Mouse (Mus musculus) neural tube, embryonic 13.5 days (tissue): ENCODE measurements around the gene Kcnd2. TPM values are rescaled to one million over a fixed set of nuclear protein-coding genes. Genes with fewer than 3 reads are reported as not detected.

Experiments used
- ATAC-seq: fragments of 200-750 bp; cut with Nextera tagmentation; 2 replicates; pipeline ENCODE4 v1.8.0; 2017; ENCODE audit warnings: low read depth, mild to moderate bottlenecking, moderate TSS enrichment, moderate library complexity
- H3K27ac ChIP-seq: fragments of 300-500 bp; sonication (generic); replicated peaks from 2 replicates; pipeline ENCODE4 v1.5.1; 2015; ENCODE audit warnings: moderate library complexity, mild to moderate bottlenecking, inconsistent platforms
- H3K27me3 ChIP-seq: fragments of 300-500 bp; sonication (generic); 2 replicates; pipeline ENCODE4 v1.6.1; 2015; ENCODE audit warnings: mild to moderate bottlenecking, inconsistent platforms
- H3K36me3 ChIP-seq: fragments of 300-500 bp; sonication (generic); 2 replicates; pipeline ENCODE4 v1.6.1; 2015; ENCODE audit warnings: mild to moderate bottlenecking, inconsistent platforms
- H3K4me1 ChIP-seq: fragments of 300-500 bp; sonication (generic); replicated peaks from 2 replicates; pipeline ENCODE4 v1.6.1; 2015; ENCODE audit warnings: inconsistent platforms
- H3K4me2 ChIP-seq: fragments of 300-500 bp; sonication (generic); 2 replicates; pipeline ENCODE4 v1.6.1; 2015; ENCODE audit warnings: inconsistent platforms, mild to moderate bottlenecking, moderate library complexity
- H3K4me3 ChIP-seq: fragments of 300-500 bp; sonication (generic); 2 replicates; pipeline ENCODE4 v1.5.1; 2015; ENCODE audit warnings: mild to moderate bottlenecking, inconsistent platforms
- H3K9ac ChIP-seq: fragments of 300-500 bp; sonication (generic); 2 replicates; pipeline ENCODE4 v1.6.1; 2015; ENCODE audit warnings: moderate library complexity, mild to moderate bottlenecking, inconsistent platforms
- H3K9me3 ChIP-seq: fragments of 300-500 bp; sonication (generic); 2 replicates; pipeline ENCODE4 v1.6.1; 2016; ENCODE audit warnings: inconsistent platforms
- WGBS: fragments of 180-500 bp; shearing (Covaris S2); methylation state at CpG from one replicate; pipeline ENCODE4 v1.1.7; 2015; 5-methylcytosine and 5-hydroxymethylcytosine counted together
- polyA plus RNA-seq: library from polyadenylated mRNA; unstranded; fragments of >200 nt; fragmentation: Nextera tagmentation; extraction: Ambion mirVana; gene quantifications from 2 replicates; pipeline ENCODE4 v1.2.1, GENCODE M21; 2015

The Kcnd2 gene
- polyA plus RNA-seq, 1 experiment from 2014 or later, result 14.8 TPM

DNA sequence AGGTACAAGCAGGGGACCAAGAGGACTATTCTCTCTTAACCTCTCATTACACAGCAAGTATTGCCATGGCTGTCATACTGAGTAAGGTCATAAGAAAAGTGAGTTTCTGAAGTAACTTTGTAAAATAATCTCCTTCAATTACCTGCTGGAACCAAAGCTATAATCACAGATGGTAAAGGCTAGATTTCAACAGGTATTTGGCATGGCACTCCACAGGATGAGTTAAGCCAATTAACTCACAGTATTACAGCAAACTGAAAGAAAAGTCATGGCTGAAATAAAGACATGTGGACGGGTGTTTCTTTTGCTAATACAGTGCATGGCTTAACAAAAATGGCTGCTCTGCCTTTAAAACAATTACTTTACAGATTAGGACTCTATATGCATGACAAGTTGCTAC, 503.8 kb downstream of the Kcnd2 start:
- no peaks in the 10 kb centered on the region for H3K9me3 ChIP-seq
- 78% methylated on average over 1 of the region's 1 CpGs for WGBS
- no peak for ATAC-seq

GRCm38 (mm10) chr6:21722238-21722637, 506.9 kb downstream of the Kcnd2 start:
- ATAC-seq, result no peak

More for the DNA sequence above, 503.8 kb downstream of the Kcnd2 start:
- Histone ChIP-seq H3K36me3 (no peaks in the 10 kb centered on the region), H3K9ac (no peak overlapping the region), H3K27me3 (no peaks in the 10 kb centered on the region), H3K4me1 (no peaks in the 10 kb centered on the region), H3K4me2 (no peak overlapping the region), H3K4me3 (no peak overlapping the region), H3K27ac (no peak overlapping the region)

DNA sequence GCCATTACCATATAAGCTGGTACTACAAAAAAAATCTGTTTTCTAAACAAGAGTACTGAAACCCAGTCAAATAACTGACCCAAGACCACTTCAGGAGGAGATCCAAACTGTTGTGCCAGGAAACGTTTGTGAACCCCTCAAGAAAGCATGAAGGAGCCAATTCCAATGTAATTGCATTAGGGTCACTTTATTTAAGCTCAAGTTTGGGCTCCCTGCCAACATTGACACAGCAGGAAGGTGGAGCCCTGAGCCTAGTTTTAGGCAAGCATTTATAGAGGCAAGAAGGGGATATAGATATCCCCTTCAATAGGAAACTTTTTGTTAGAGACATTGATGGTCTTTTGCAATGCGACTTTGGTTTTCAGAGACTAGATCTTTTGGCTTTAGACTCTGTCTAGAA, 525.3 kb downstream of the Kcnd2 start:
- 63% methylated on average over 2 of the region's 2 CpGs for whole genome bisulfite sequencing
- Histone ChIP-seq H3K4me3 (no peak overlapping the region), H3K36me3 (no peaks in the 10 kb centered on the region), H3K9me3 (no peaks in the 10 kb centered on the region), H3K4me2 (no peak overlapping the region), H3K27me3 (no peaks in the 10 kb centered on the region), H3K4me1 (no peaks in the 10 kb centered on the region), H3K9ac (no peak overlapping the region), H3K27ac (no peak overlapping the region)
- no peak for ATAC-seq

More at GRCm38 (mm10) chr6:21722238-21722637, 506.9 kb downstream of the Kcnd2 start:
- H3K4me1 ChIP-seq, result no peaks in the 10 kb centered on the region
- H3K4me2 ChIP-seq, result no peak overlapping the region
- no peak overlapping the region for H3K9ac ChIP-seq
- no peaks in the 10 kb centered on the region for H3K27me3 ChIP-seq
- no peaks in the 10 kb centered on the region for H3K36me3 ChIP-seq
- 86% methylated on average over 10 of the region's 10 CpGs for WGBS
- no peak overlapping the region for H3K27ac ChIP-seq
- no peaks in the 10 kb centered on the region for H3K9me3 ChIP-seq
- no peak overlapping the region for H3K4me3 ChIP-seq

- H3K27me3 ChIP-seq, result no peaks in the 10 kb centered on the region
- 74% methylated on average over 3 of the region's 3 CpGs for WGBS
These were observed 529.4 kb downstream of the Kcnd2 start for GRCm38 (mm10) chr6:21744615-21745266.

GRCm38 (mm10) chr6:21747536-21747935, 532.2 kb downstream of the Kcnd2 start:
- no peaks in the 10 kb centered on the region for H3K4me1 ChIP-seq
- no peak overlapping the region for H3K4me2 ChIP-seq
- no peaks in the 10 kb centered on the region for H3K27me3 ChIP-seq
- WGBS, result 84% methylated on average over 1 of the region's 1 CpGs
- no peak overlapping the region for H3K27ac ChIP-seq
- H3K9me3 ChIP-seq, result no peaks in the 10 kb centered on the region
- no peak overlapping the region for H3K4me3 ChIP-seq
- no peak overlapping the region for H3K9ac ChIP-seq
- ATAC-seq, result no peak
- H3K36me3 ChIP-seq, result no peaks in the 10 kb centered on the region

More at GRCm38 (mm10) chr6:21744615-21745266, 529.4 kb downstream of the Kcnd2 start:
- Histone ChIP-seq H3K9ac (no peak overlapping the region), H3K36me3 (no peaks in the 10 kb centered on the region), H3K4me3 (no peak overlapping the region), H3K9me3 (no peaks in the 10 kb centered on the region), H3K4me1 (no peaks in the 10 kb centered on the region), H3K27ac (no peak overlapping the region), H3K4me2 (no peak overlapping the region)
- ATAC-seq, result no peak

DNA sequence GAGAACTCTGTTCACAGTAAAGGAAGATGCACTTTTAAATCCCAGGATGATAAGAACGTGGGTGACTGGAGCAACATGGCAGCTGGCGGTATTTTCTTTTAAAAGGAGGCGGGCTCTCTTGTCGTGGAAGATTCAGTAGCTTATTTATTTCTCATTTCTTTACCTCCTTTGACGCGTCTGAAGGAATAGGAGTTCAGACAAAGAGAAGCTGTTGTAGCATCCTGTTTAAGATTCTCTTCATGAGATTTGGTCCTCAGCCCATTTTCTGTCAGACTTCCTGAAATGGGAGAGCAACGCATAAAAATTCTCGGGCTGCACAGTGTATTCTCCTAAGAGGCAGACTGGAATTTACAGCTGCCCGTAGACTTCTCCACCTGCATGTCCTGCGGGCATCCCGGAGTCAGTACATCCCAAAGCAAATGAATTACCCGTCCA, 552.5 kb downstream of the Kcnd2 start:
- H3K4me3 ChIP-seq, result peak overlapping the region; percentile 15; the same call in 1 of the 2 replicates
- peak overlapping the region; percentile 61 for H3K27ac ChIP-seq
- ATAC-seq, result peak; percentile 77
- H3K9ac ChIP-seq, result 0 out of 2 replicates have a peak overlapping the region, but pooled peaks have one; percentile 43
- no peaks in the 10 kb centered on the region for H3K9me3 ChIP-seq
- 0 out of 2 replicates have a peak, but pooled peaks cover 11% of the 10 kb centered on the region for H3K4me1 ChIP-seq
- peaks cover 4% of the 10 kb centered on the region for H3K36me3 ChIP-seq
- peak overlapping the region; percentile 46 for H3K4me2 ChIP-seq
- 47% methylated on average over 12 of the region's 12 CpGs for WGBS
- H3K27me3 ChIP-seq, result no peaks in the 10 kb centered on the region

- Histone ChIP-seq H3K27me3 (no peaks in the 10 kb centered on the region), H3K36me3 (peaks cover 4% of the 10 kb centered on the region), H3K9ac (no peak overlapping the region), H3K4me3 (no peak overlapping the region), H3K9me3 (no peaks in the 10 kb centered on the region), H3K4me1 (0 out of 2 replicates have a peak, but pooled peaks cover 11% of the 10 kb centered on the region), H3K4me2 (no peak overlapping the region), H3K27ac (no peak overlapping the region; the same call in 1 of the 2 replicates)
- ATAC-seq, result peak; percentile 38; the same call in 1 of the 2 replicates
- WGBS, result 82% methylated on average over 9 of the region's 9 CpGs
These were observed 553.6 kb downstream of the Kcnd2 start for GRCm38 (mm10) chr6:21768745-21769446.

GRCm38 (mm10) chr6:21769447-21769809, 554.1 kb downstream of the Kcnd2 start:
- Histone ChIP-seq H3K4me3 (no peak overlapping the region), H3K4me2 (no peak overlapping the region), H3K4me1 (0 out of 2 replicates have a peak, but pooled peaks cover 11% of the 10 kb centered on the region), H3K9ac (no peak overlapping the region), H3K9me3 (no peaks in the 10 kb centered on the region), H3K27ac (no peak overlapping the region), H3K36me3 (peaks cover 4% of the 10 kb centered on the region), H3K27me3 (no peaks in the 10 kb centered on the region)
- 84% methylated on average over 1 of the region's 1 CpGs for whole genome bisulfite sequencing
- no peak for ATAC-seq

DNA sequence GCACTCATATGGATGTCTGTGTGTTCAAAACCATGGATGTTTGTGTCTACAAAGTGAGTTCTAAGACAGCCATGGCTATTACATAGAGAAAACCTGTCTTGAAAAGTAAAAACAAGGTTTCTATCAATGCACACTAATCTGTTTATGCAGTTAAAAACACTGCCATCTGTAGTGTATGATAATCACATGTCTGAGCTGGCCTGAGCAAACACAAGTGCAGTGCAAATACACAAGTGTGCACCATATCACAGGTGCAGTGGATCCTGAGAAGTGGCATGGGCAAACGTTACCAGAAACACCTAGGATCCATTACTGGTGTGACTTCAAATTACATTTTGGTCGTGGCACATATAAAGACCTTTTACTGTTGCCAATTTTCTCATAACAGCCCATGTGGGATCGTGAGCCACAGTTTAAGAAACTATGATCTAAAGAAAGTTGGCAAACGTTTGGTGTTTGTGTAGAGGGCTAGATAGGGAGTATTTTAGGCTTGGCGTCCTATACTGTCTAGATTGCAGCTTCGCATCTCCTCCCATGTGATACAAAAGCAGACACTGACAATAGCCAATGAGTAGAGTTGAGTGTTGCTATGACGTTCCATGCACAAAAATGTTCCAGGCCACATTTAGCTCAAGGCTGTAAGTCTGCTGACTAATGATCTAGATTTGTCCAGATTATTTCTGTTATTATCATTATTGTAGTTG, 559.1 kb downstream of the Kcnd2 start:
- WGBS, result 89% methylated on average over 7 of the region's 7 CpGs
- H3K4me1 ChIP-seq, result no peaks in the 10 kb centered on the region

More for the DNA sequence above, 559.1 kb downstream of the Kcnd2 start:
- no peaks in the 10 kb centered on the region for H3K9me3 ChIP-seq
- no peak for ATAC-seq
- H3K4me2 ChIP-seq, result no peak overlapping the region
- H3K9ac ChIP-seq, result no peak overlapping the region
- H3K27me3 ChIP-seq, result no peaks in the 10 kb centered on the region
- H3K27ac ChIP-seq, result no peak overlapping the region
- peaks cover 4% of the 10 kb centered on the region for H3K36me3 ChIP-seq
- H3K4me3 ChIP-seq, result no peak overlapping the region
